Mouse (Mus musculus): Measurements from ENCODE around the gene Siae. TPM values are rescaled to one million over a fixed set of nuclear protein-coding genes. Genes with fewer than 3 reads are reported as not detected.
A peak's percentile ranks its signal among the peaks of the same experiment; 100 is the strongest.

Siae gene
- polyA plus RNA-seq, 1 experiment from 2014 or later = 8.5 TPM

DNA sequence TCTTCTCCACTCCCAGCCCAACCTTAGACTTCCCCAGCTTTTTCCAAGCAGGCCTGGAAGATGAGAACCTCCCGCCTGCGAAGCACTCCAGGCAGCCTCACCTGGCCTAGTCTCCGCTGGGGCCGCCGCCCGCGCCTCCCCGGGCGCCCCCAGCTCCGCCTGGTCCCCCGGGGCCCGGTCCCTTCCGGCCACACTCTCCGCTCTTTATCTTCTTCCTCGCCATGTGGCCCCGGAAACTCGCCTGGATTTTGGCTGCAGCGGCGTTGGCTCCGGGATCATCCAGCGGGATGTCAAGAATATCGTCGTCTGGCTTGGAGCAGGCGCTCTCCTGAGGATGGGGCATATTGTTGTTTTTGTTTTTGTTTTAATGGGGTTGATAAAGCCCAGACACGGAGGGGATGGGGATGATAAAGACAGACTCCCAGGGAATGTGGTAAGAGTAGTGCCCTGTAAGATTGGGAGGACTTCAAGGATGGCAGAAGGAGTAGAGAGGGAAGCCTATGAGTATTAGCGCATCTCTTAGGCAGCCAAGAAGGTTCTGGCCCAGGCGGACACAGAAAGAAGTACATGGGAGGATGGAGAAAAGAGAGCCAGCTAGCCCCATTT lies 9.5 kb upstream of the Siae start:
- Histone ChIP-seq H3K9me3 (ENCODE audit: control insufficient read depth, low read length) (no peaks in the 10 kb centered on the region), H3K27ac (ENCODE audit: low read depth, low read length) (no peak overlapping the region), H3K4me3 (ENCODE audit: low read depth, low read length) (no peak overlapping the region), H3K36me3 (ENCODE audit: control insufficient read depth, insufficient read depth, low read length) (no peaks in the 10 kb centered on the region), H3K4me1 (replicated peaks; ENCODE audit: control insufficient read depth, insufficient read depth, low read length) (peaks cover 3% of the 10 kb centered on the region; the same call in 1 of the 2 replicates), H3K9ac (ENCODE audit: low read length) (no peak overlapping the region), H3K27me3 (ENCODE audit: control insufficient read depth, insufficient read depth, low read length) (peaks cover 29% of the 10 kb centered on the region), H3K4me2 (ENCODE audit: low read depth, low read length, severe bottlenecking) (no peak overlapping the region)
- DNase-seq (ENCODE audit: low spot score) (no peak), ATAC-seq (replicated peaks; ENCODE audit: low FRiP score) (no peak)
- 8% methylated on average over 27 of the region's 27 CpGs for WGBS

DNA sequence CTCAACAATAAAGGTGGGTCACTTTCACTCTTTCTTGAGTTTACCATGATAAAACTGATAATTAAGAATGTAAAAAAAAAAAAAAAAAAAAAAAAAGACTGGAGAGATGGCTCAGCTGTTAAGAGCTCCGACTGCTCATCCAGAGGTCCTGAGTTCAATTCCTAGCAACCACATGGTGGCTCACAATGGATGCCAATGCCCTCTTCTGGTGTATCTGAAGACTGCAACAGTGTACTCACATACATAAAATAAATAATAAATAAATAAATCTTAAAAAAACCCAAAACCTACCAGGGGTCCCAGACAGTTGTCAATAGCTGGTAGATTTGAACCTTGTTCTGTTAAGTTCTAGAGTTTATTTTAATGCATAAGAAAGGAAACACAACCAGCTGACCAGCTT lies 8.6 kb upstream of the Siae start:
- H3K36me3 ChIP-seq (ENCODE audit: control insufficient read depth, insufficient read depth, low read length) = no peaks in the 10 kb centered on the region
- no peak overlapping the region for H3K9ac ChIP-seq (ENCODE audit: low read length)
- peaks cover 5% of the 10 kb centered on the region; the same call in 1 of the 2 replicates for H3K4me1 ChIP-seq (replicated peaks; ENCODE audit: control insufficient read depth, insufficient read depth, low read length)
- H3K4me2 ChIP-seq (ENCODE audit: low read depth, low read length, severe bottlenecking) = no peak overlapping the region
- H3K9me3 ChIP-seq (ENCODE audit: control insufficient read depth, low read length) = no peaks in the 10 kb centered on the region
- H3K4me3 ChIP-seq (ENCODE audit: low read depth, low read length) = no peak overlapping the region
- ATAC-seq (replicated peaks; ENCODE audit: low FRiP score) = no peak
- DNase-seq (ENCODE audit: low spot score) = no peak
- WGBS = 72% methylated on average over 1 of the region's 1 CpGs
- H3K27me3 ChIP-seq (ENCODE audit: control insufficient read depth, insufficient read depth, low read length) = peaks cover 37% of the 10 kb centered on the region
- H3K27ac ChIP-seq (ENCODE audit: low read depth, low read length) = no peak overlapping the region

DNA sequence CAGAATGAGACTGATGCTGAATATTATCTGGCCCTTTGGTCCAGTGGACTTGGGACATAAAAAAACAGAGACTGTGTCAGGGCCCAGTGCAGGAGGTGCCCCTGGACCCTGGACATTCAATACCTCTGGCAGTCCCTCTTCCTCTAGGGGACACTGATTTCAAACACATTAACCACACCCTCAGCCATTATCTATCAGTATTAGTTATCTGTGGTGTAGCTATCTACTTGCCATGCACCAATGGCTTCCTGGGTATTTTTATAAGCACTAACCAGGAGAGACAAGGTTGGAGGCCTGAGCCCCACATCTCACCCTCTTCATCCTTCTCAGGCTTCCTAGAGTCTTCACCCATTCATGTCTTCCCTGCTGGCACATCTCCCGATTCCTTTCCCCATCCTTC lies 5.1 kb upstream of the Siae start:
- no peak overlapping the region for H3K9ac ChIP-seq (ENCODE audit: low read length)
- WGBS = 73% methylated on average over 1 of the region's 1 CpGs
- ATAC-seq (replicated peaks; ENCODE audit: low FRiP score) (no peak), DNase-seq (ENCODE audit: low spot score) (no peak)
- no peaks in the 10 kb centered on the region for H3K9me3 ChIP-seq (ENCODE audit: control insufficient read depth, low read length)
- peaks cover 13% of the 10 kb centered on the region for H3K4me1 ChIP-seq (replicated peaks; ENCODE audit: control insufficient read depth, insufficient read depth, low read length)
- no peak overlapping the region for H3K27ac ChIP-seq (ENCODE audit: low read depth, low read length)
- H3K4me2 ChIP-seq (ENCODE audit: low read depth, low read length, severe bottlenecking) = no peak overlapping the region
- H3K36me3 ChIP-seq (ENCODE audit: control insufficient read depth, insufficient read depth, low read length) = no peaks in the 10 kb centered on the region
- no peak overlapping the region for H3K4me3 ChIP-seq (ENCODE audit: low read depth, low read length)
- H3K27me3 ChIP-seq (ENCODE audit: control insufficient read depth, insufficient read depth, low read length) = peaks cover 43% of the 10 kb centered on the region

DNA sequence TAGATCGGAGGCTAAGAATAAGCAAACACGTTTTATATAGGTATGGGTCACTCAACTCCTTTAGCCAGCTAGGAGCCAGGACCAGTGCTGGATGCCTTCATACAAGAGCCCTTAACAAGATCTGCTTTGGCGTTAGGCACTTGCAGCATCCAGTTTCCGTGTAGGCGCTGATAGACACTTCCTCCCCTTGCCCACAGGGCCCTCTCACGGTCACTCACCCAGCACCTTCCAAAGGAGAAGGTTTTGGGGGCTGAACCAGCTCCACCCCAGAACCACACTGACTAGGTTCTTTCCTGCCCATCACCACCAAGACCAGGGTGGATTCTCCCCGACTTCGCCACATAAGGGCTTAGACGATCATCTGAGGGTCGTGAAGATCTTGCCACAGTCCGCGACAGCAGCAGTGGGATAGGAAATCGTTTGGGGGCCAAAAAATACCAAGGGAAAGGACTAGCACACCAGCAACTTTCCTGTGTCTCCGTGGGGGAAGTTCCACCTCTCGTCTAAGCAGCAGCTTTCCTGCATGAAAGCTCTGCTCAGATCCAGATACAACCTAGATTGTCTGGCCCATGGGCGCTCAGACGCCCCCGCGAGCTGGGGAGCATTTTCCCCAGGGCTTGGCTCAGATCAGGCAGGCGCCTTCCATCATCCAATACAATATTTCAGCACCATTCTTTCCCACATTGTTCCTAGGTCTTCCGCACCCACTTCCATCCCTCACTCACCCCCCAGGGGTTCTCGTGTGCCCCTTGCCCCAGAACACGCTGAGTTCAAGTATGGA lies 3.6 kb upstream of the Siae start:
- Histone ChIP-seq H3K27ac (ENCODE audit: low read depth, low read length) (no peak overlapping the region), H3K27me3 (ENCODE audit: control insufficient read depth, insufficient read depth, low read length) (peaks cover 34% of the 10 kb centered on the region), H3K4me2 (ENCODE audit: low read depth, low read length, severe bottlenecking) (peak overlapping the region; percentile 97), H3K9ac (ENCODE audit: low read length) (peak overlapping the region; percentile 49), H3K4me1 (replicated peaks; ENCODE audit: control insufficient read depth, insufficient read depth, low read length) (peaks cover 13% of the 10 kb centered on the region), H3K9me3 (ENCODE audit: control insufficient read depth, low read length) (no peaks in the 10 kb centered on the region), H3K36me3 (ENCODE audit: control insufficient read depth, insufficient read depth, low read length) (no peaks in the 10 kb centered on the region), H3K4me3 (ENCODE audit: low read depth, low read length) (peak overlapping the region; percentile 33)
- ATAC-seq (replicated peaks; ENCODE audit: low FRiP score) (peak; percentile 10), DNase-seq (ENCODE audit: low spot score) (no peak)
- WGBS = 2% methylated on average over 23 of the region's 23 CpGs

DNA sequence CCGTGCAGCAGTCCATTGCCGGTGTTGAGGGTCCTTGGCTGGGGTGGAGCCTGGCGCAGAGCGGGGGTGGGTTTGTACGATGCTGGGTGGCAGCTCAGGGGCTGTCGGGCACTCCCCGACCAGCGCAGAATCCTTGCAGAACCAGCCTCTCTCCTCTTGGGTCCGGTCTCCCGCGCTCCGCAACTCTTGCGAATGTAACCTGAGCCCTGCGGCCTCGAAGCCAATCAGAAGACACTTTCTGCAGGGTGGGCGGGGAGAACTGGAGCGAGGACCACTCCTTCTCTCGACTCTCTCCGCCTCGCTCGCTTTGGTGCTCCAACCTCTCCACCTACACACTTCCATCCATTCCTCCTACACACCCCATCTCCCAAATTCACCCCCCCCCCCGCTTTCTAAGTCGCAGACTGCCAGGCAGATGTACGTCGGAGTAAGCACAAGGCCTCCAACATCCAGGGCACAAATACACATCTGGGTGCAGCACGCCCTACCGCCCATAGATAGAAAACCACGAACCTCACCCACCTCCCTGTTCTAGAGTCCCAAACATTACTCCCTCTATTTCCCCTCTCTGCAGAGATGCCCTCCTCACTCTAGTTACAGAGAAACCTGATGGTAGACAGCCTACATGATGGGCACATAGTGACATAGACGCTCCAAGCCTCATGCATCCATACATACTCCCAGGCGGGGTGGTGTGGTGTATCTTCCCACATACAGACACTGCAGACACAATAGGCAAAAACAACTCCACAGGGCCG lies 2.8 kb upstream of the Siae start, which contains the start of gene Nrgn:
TSS of gene Nrgn (minus strand) at position 369 of the 758 bp plus-strand sequence.
- H3K27me3 ChIP-seq (ENCODE audit: control insufficient read depth, insufficient read depth, low read length) = peaks cover 34% of the 10 kb centered on the region
- ATAC-seq (replicated peaks; ENCODE audit: low FRiP score) = peak; percentile 94

DNA sequence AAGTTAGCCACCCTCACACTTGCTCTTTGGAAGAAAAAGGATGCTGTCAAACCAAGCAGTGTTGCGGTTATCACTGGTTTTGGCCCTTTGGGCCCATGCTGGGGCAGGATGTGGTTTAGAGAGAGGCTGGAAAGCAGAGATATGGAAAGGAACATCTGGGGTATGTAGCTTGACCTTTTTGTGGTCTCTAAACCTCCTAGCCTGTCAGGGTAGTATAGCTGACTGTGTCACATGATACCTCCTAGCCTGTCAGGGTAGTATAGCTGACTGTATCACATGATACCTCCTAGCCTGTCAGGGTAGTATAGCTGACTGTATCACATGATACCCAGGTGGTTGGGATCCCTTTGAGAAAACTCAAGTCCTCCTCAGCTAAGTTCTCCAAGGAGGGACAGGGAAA lies 1.2 kb upstream of the Siae start:
- Histone ChIP-seq H3K36me3 (ENCODE audit: control insufficient read depth, insufficient read depth, low read length) (no peaks in the 10 kb centered on the region), H3K4me2 (ENCODE audit: low read depth, low read length, severe bottlenecking) (no peak overlapping the region), H3K27ac (ENCODE audit: low read depth, low read length) (no peak overlapping the region), H3K9ac (ENCODE audit: low read length) (no peak overlapping the region), H3K9me3 (ENCODE audit: control insufficient read depth, low read length) (no peaks in the 10 kb centered on the region), H3K4me1 (replicated peaks; ENCODE audit: control insufficient read depth, insufficient read depth, low read length) (peaks cover 13% of the 10 kb centered on the region), H3K27me3 (ENCODE audit: control insufficient read depth, insufficient read depth, low read length) (peaks cover 33% of the 10 kb centered on the region), H3K4me3 (ENCODE audit: low read depth, low read length) (no peak overlapping the region)
- DNase-seq (ENCODE audit: low spot score) (no peak), ATAC-seq (replicated peaks; ENCODE audit: low FRiP score) (no peak)
- WGBS = 90% methylated on average over 1 of the region's 1 CpGs

More for the DNA sequence above, 2.8 kb upstream of the Siae start, which contains the start of gene Nrgn:
- Histone ChIP-seq H3K36me3 (ENCODE audit: control insufficient read depth, insufficient read depth, low read length) (no peaks in the 10 kb centered on the region), H3K9me3 (ENCODE audit: control insufficient read depth, low read length) (no peaks in the 10 kb centered on the region), H3K9ac (ENCODE audit: low read length) (peak within 1 kb of the TSS; percentile 49), H3K4me2 (ENCODE audit: low read depth, low read length, severe bottlenecking) (peak within 1 kb of the TSS; percentile 97), H3K4me3 (ENCODE audit: low read depth, low read length) (peak within 1 kb of the TSS; percentile 33), H3K4me1 (replicated peaks; ENCODE audit: control insufficient read depth, insufficient read depth, low read length) (peaks cover 13% of the 10 kb centered on the region), H3K27ac (ENCODE audit: low read depth, low read length) (no peak within 1 kb of the TSS)
- 5% methylated on average over 31 of the region's 31 CpGs for WGBS
- peak; percentile 88 for DNase-seq (ENCODE audit: low spot score)

DNA sequence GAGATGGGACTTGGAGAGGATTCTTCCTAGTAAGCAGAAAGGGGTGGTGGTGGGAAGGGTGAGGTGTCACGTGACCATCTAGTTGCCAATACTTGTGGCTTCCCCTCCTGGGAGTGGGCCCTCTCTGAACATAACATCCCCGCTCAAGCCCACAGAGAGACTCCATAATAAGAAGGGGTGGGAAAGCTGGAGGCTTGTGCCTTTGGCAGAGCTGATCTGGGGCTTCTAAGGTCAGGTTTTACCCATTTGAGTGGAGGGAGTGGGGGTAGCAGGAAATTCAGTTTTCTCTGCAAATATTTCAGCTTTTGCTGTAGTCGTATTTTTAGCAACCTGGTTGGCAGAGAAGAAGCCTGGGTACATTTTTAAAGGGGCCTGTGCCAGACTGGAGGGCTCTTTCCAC lies 868 bp downstream of the Siae start:
- H3K4me1 ChIP-seq (replicated peaks; ENCODE audit: control insufficient read depth, insufficient read depth, low read length) = peaks cover 13% of the 10 kb centered on the region
- no peak overlapping the region for H3K9ac ChIP-seq (ENCODE audit: low read length)
- 76% methylated on average over 3 of the region's 3 CpGs for WGBS
- DNase-seq (ENCODE audit: low spot score) = no peak
- H3K4me2 ChIP-seq (ENCODE audit: low read depth, low read length, severe bottlenecking) = no peak overlapping the region
- no peaks in the 10 kb centered on the region for H3K36me3 ChIP-seq (ENCODE audit: control insufficient read depth, insufficient read depth, low read length)
- H3K4me3 ChIP-seq (ENCODE audit: low read depth, low read length) = no peak overlapping the region
- no peak overlapping the region for H3K27ac ChIP-seq (ENCODE audit: low read depth, low read length)
- peaks cover 17% of the 10 kb centered on the region for H3K27me3 ChIP-seq (ENCODE audit: control insufficient read depth, insufficient read depth, low read length)
- ATAC-seq (replicated peaks; ENCODE audit: low FRiP score) = no peak
- no peaks in the 10 kb centered on the region for H3K9me3 ChIP-seq (ENCODE audit: control insufficient read depth, low read length)

DNA sequence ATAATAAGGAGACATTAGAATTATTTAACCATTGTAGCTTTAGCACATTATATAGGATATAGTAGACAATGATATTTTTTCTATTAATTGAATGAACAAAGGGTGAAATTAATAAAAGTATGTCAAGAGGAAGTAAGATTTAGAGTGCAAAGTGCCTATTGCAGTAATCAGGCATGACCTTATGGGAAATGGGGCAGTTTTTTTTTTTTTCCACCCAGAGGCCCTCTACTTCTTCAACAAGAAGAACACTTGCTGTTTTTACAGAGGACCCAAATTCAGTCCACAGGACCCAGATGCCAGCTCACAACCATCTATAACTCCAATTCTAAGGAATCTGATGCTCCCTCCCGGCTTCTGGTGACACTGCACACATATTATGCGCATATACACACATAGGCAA lies 5.1 kb downstream of the Siae start:
- no peaks in the 10 kb centered on the region for H3K27me3 ChIP-seq (ENCODE audit: control insufficient read depth, insufficient read depth, low read length)
- no peak overlapping the region for H3K4me2 ChIP-seq (ENCODE audit: low read depth, low read length, severe bottlenecking)
- H3K9ac ChIP-seq (ENCODE audit: low read length) = no peak overlapping the region
- no peak for ATAC-seq (replicated peaks; ENCODE audit: low FRiP score)
- H3K27ac ChIP-seq (ENCODE audit: low read depth, low read length) = no peak overlapping the region
- H3K36me3 ChIP-seq (ENCODE audit: control insufficient read depth, insufficient read depth, low read length) = no peaks in the 10 kb centered on the region
- no peaks in the 10 kb centered on the region for H3K9me3 ChIP-seq (ENCODE audit: control insufficient read depth, low read length)
- no peak overlapping the region for H3K4me3 ChIP-seq (ENCODE audit: low read depth, low read length)
- no peak for DNase-seq (ENCODE audit: low spot score)
- H3K4me1 ChIP-seq (replicated peaks; ENCODE audit: control insufficient read depth, insufficient read depth, low read length) = no peaks in the 10 kb centered on the region
- 90% methylated on average over 2 of the region's 2 CpGs for WGBS
